Mouse (Mus musculus) heart, adult 2 months (tissue): Measurements from ENCODE around the gene Glod4.

Experiments used
- CTCF ChIP-seq: fragments of 200-600 bp; IDR thresholded peaks from 2 replicates; pipeline ENCODE4 v1.8.1; 2022; ENCODE audit warnings: antibody characterized with exemption, mild to moderate bottlenecking, moderate library complexity
- POLR2A ChIP-seq: fragments of 200-500 bp; IDR thresholded peaks from 2 replicates; pipeline ENCODE4 v1.6.1; 2011; ENCODE audit warnings: mild to moderate bottlenecking, low read depth, low read length, control low read depth; ENCODE audit not compliant: insufficient read depth

- TF ChIP-seq POLR2A (no peak), CTCF (no peak)
Measured at GRCm38 (mm10) chr11:76080293-76080692, 163.2 kb downstream of the Glod4 start.
